Mouse (Mus musculus) adrenal gland, adult (tissue): Measurements from ENCODE around the gene Ddx39b.

Source experiments
- DNase-seq, 2 experiments: peaks; one replicate each; pipeline ENCODE4 v3.0.0; 2022 to 2023; ENCODE audit warnings: low spot score in 1 of 2; ENCODE audit not compliant: inconsistent age in 2 of 2

Ddx39b gene

DNA sequence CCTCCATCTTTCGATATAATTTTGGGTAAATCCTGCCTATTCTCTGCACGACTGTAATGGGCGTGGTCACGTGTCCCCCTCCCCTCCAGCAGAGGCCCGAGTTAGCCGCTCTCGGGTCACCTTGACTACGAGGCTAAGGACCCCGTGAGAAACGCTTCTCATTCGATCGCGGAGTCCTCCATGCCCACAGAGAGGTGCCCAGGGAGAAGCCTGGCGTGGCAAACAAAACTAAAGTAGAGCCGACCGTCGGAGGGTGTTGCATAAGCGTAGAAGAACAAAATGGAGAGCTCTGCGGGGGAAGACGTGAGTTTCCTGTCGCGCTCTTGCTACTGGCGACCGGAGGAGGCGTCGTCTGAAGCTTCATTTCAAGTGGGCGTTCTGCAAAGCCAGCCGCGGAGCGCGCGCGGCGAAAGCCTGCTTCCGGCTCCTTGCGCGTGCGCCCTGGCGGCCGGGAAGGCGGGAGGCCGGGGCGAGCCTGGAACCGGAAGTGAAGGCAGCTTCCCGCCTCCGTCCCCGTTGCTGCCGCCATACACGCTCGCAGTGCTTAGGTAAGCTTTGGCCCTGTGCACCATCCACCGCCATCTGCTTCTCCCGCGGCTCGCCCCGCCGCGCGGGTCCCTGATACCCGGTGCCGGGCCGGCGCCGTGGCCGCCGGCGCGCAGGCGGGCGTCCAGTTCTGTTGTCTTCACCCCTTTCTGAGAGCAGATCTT is at the start of gene Ddx39b:
Gene Ddx39b (plus strand): TSS at position 442 of the 710 bp plus-strand sequence.
- peak; percentile 98 to 99 for DNase-seq

DNA sequence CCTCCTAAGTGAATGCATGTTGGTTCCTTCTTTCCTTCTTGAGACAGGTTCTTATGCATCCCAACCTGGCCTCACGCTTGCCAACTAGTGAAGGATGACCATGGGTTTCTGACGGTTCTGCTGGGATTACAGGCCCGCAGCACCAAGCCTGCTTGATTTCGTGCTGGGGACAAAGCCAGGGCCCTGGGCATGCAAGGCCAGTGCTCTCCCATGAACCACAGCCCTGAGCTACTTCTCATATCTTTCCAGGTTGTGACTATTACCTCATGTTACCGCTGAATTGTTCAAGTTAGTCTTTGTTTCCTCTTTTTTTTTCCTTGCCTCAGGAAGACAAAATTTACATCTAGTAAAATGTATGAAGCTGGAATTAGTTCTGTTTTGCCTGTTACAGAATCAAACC is 48.6 kb upstream of the Ddx39b start:
- peak in 1 of 2 experiments; percentile 82 for DNase-seq

DNA sequence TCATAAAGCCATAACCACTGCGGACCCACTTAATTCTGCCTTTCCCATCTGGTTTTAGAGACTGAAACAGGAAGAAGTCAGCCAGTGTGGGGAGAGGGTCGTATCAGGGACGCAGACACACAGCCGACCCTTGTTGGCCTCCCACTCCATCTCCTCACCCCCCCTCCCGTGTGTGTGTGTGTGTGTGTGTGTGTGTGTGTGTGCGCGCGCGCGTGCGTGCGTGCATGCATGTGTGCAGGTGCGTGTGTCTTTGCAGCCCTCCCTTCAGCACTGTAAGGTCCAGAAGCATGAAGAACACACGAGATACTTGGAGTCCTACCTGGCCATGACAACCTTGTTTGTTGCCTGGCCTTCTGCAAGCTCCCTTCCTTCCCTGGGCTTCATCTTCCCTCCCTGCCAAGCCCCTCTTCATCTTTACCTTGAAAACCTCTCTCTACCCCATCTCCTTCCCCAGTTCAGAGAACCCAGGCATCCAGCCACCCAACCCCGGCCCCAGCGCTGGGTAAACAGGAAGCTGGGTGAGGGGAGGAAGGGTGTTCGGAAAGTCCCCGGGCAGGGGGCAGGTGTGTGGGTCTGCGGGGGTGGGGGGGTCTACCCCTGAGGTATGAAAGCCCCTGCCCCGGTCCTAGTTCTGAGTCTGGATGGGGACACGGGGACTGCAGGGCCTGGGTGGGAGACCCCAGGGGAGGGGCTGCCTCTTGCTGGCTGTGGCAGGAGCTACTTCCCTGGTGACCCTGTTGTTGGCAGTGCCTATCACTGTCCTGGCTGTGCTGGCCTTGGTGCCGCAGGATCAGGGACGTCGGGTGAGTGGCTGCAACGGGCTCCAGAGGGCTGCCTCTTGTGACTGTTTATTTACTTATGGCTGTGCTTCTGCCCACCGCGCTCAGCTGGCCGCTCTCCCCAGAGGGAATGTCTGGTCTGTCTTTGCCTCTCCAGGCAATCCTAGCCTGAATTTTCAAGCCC is 47.4 kb upstream of the Ddx39b start, which contains the start of gene Ltb:
Gene Ltb (plus strand): TSS at position 559 of the 963 bp plus-strand sequence.
- peak; percentile 59 to 85 for DNase-seq

DNA sequence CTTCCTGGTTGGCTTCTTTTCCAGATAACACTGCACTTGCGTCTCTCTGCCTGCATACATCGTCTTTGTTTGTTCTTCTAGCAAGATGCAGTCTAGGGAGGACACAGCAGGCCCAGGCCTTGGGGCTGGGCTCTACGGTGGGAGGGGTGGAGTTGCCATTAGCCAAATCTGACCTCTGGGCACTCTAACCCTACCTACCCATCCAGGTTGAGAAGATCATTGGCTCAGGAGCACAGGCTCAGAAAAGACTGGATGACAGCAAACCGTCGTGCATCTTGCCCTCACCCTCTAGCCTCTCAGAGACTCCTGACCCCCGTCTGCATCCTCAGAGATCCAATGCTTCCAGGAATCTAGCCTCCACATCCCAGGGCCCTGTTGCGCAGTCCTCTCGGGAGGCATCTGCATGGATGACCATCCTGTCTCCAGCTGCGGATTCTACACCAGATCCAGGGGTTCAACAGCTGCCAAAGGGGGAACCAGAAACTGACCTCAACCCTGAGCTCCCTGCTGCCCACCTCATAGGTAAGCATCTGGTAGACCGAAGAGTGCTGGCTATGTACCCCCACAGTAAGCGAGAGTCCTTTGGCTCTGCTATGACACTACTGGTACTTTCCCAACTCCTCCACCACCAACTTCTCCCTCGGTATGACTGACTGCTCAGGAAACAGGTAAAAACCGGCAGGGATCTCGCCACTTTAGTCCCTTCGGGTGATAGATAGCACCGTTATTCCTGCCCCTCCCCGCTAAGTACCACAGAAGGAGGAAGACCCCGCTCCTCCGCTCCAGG is 46.5 kb upstream of the Ddx39b start:
- DNase-seq: no peak

DNA sequence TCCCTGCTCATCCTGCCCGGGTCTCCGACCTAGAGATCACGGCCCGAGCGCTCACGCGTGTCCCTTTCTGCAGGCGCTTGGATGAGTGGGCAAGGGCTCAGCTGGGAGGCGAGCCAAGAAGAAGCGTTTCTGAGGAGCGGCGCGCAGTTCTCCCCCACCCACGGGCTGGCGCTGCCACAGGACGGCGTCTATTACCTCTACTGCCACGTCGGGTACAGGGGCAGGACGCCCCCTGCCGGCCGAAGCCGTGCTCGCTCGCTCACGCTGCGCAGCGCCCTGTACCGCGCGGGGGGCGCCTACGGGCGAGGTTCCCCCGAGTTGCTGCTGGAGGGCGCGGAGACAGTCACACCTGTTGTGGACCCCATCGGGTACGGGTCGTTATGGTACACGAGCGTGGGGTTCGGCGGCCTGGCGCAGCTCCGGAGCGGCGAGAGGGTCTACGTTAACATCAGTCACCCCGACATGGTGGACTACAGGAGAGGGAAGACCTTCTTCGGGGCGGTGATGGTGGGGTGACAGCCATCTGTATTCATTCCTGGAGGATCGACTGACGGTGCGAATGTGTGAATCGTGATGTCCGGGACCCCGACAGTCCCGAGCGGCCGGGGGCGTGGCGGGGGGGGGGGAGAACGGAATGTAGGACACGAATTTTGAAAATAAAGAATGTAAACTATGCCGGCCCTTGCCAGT is 45.8 kb upstream of the Ddx39b start:
- DNase-seq: peak; percentile 82 to 92

DNA sequence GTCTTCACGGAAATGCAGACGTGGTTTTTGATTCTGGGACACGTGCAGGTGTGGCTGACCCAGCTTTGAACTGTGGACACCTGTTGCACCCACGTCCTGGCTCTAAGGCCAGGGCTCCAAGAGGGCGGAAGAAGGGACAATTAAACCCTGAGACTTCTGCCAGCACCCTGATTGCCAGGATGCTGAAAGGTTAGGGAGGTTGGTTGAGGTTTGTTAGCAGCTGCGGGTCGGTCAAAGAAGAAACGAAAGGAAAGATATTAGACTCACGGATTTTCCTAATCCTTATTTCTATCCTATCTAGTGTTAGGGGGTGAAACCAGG is 45.3 kb upstream of the Ddx39b start:
- no peak for DNase-seq

DNA sequence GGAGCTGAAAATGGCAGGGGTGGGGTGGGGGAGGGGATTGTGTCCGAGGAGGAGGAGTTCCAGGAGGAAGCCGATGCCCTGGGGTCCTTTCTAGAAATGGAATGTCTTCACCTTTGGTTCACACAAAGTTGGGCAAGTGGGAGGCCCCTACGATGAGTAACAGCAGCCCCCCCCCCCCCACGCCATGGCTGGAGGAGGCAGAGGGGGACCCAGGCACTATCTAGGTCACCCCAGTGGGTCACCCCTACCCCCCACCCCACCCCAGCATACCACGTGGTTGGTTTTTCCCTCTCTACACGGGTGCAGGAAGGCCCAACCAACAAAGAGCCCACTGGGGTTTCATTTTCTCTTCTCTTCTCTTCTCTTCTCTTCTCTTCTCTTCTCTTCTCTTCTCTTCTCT is 44.4 kb upstream of the Ddx39b start:
- DNase-seq: no peak

DNA sequence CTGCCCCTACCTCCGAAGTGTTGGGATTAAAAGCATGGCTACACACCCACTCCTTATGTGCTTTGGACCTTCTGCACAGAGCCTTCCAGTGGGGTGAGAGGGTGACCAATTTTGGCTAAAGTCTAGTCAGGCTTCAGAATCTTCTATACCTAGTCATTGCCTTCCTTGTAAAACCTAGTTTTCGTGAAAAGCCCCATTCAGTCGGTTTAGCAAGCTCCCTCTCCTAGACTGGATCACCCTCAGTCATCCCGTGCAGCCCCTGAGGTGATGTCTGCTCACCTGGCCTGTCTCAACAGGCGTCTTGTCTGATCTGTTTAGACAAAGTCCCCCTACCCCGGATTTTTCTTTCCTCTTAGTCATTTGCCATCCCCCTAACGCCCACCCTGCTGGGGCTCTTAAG is 43.5 kb upstream of the Ddx39b start:
- DNase-seq: no peak

DNA sequence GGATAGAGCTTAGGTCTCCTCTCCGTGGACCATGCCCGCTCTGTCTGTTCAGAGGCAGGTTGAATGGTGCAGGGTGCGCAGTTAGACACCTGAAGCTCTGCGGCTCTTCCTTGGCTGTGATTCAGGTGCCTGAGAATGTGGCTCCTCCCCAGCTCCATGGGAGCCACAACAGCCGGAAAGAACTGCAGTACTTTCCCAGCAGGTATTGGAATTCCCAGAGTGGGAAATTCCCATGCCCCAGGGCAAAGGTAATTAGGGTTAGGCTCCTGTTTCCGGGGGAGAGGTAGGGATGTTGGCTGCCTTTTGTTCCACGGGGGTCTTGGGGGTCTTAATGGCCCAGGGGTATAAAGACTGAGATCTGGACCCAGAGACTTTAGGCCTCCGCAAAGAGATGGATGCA is 42.6 kb upstream of the Ddx39b start:
- DNase-seq: no peak

DNA sequence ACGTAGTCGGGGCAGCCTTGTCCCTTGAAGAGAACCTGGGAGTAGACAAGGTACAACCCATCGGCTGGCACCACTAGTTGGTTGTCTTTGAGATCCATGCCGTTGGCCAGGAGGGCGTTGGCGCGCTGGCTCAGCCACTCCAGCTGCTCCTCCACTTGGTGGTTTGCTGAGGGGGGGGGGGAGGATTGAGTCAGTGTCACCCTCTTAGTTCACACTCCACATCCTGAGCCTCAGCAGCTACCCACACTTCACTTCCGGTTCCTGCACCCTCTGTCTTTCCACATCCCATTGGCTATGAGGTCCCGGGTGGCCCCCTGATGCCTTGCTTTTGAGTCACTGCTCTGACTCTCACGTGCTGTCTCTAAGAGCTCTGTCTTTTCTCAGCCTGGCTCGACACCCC is 41.1 kb upstream of the Ddx39b start:
- DNase-seq: no peak

DNA sequence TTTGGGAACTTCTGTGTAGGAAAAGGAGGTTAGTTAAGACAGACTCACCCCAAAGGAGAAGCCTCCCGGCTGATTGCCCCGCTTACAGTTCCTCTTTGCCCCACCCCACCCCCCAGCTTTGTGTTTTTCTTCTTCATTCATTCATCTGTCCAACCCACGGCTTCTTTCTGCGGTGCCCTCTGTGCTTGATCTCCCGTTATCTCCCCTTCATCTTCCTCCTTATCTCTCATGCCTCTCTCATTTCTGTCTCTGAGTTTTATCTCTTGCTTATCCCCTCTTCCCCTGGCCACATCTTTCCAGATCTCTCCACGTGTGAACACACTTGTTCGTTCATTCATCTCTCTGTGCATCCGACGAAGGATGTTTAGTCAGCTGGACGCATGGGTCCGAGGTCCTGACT is 40.4 kb upstream of the Ddx39b start:
- no peak for DNase-seq

DNA sequence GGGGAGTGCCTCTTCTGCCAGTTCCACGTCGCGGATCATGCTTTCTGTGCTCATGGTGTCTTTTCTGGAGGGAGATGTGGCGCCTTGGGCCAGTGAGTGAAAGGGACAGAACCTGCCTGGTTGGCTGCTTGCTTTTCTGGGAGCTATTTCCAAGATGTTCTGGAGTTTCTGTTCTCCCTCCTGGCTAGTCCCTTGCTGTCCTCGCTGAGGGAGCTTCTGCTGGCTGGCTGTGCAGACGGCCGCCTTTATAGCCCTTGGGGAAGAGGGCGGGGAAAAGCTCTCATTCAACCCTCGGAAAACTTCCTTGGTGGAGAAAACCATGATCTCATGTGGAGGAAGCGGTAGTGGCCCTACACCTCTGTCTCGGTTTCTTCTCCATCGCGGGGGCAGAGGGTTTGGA is 39.8 kb upstream of the Ddx39b start, which contains the start of gene Tnf:
Gene Tnf (minus strand): TSS at position 221 of the 400 bp plus-strand sequence.
- peak; percentile 61 to 76 for DNase-seq

DNA sequence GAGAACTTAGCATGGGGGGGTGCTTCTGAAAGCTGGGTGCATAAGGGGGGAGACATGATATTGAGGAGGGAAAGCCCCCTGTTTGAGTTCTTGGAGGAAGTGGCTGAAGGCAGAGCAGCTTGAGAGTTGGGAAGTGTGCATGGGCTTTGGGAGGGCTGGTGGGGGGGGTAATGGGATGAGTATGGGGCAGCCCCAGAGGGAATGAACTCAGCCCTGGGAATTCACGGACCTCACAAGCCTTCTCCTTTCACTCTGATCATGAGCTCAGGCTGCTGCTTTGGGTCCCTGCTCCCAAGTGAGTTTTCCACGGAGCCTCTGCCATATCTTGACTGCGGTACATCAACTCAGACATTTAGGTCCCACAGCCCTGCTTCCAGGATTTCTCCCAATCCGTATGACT is 39.1 kb upstream of the Ddx39b start:
- no peak for DNase-seq

DNA sequence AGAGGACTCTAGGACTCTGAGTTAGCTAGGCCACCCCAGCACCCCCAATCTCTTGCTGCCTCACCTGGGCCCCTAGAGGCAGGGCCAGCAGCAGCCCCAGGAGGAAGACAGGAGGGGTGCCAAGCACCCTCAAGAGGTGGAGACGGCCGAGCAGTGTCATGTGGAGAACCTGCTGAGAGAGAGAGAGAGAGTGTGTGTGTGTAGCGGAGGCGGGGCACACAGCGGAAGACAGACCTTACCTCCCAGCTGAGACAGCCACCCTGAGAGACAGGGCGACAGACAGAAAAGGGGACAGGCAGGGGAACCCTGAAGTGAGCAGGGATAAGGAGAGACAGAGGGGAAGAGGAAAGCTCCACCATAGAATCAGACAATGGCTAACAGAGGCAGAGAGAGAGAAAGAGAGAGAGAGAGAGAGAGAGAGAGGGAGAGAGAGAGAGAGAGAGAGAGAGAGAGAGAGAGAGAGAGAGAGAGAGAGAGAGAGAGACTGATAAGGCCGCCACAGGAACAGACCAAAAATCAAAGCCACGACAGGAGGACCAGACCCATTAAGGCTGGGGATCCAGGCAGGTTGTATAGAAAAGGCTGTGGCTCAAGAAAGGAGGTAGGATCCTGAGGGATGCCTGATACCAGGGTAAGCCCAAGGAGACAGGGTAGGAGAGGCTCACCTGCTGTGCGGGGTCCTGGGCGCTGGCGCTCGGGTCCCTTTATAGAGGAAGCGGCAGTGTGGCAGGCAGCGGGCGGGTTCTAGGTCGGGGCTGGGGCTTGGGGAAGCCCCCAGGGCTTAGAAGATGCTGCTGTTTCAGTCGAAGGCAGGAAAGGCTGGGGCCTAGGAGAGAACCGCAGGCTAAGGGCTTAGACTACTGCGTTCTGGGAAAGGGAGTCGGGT is 36.8 kb upstream of the Ddx39b start, which contains the start of gene Lta:
Gene Lta (minus strand): TSS at position 858 of the 886 bp plus-strand sequence.
- DNase-seq: no peak

DNA sequence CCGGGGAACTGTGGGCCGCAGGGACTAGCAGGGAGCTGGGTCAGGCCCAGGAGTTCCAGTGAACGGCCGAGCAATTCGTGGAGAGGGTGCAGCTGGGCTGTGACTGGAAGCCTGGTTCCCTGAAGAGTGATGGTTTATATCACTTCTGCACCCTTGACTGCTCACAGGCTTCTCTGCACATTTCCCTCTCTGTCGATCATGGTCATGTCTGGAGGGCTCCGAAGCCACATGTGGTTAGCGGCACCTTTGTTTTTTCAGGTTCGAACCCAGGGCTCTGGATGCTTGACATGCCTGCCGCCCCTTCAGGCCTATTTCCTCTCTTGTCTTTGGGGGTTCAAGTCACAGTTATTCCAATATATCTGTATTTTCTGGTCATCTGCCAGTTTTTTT is 36.2 kb upstream of the Ddx39b start:
- DNase-seq: no peak

DNA sequence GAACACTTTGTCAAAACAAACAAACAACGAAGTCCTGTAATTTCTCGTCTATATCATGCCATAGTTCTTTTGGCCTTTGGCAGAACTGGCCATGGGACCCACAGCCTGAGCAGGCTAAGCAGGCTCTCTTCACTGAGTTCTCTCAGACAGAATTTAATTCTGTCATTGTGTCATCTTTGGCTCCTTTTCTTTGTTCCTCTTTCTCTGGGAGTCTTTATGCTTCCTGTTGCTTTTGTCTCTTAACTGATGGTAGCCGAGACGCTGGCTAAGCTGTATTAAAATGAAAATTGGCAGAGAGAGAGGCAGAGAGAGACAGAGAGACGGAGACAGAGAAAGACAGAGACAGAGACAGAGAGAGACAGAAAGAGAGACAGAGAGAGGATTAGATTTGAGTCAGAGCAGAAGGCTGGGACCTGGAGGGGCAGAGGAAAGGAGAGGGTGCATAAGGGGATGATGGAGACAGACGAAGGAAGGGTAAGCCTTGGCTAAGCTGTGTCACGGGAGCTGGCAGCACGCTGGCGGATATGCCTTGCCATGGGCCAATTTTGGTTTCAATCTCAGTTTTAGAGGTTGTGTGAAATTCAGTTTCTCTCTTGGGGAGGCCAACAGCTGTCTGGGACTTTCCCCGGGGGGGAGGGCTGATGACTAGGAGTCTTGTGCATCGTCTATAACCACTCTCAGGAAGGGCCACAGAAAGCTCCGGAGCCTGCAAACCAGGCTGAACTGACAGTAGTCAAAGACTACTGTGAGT is 31.6 kb upstream of the Ddx39b start:
- DNase-seq: no peak

DNA sequence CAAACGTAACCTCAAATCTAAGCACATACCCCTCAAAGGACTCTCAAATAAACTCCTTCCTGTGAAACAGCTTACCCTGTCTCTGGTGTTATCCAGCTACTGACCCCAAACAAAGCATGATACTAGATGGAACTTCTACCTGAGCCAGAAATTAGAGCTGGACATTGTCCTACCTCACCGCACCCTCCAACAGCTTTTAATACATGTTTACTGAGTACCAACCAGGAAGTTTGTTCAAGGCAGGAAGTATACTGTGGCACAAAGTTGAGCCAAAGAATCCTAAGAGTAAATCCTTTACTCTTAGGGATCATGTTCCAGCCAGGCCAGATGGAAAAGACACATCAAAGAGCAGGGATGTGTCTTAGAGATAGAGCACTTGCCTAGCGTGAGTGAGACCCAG is 31.0 kb upstream of the Ddx39b start:
- no peak for DNase-seq

DNA sequence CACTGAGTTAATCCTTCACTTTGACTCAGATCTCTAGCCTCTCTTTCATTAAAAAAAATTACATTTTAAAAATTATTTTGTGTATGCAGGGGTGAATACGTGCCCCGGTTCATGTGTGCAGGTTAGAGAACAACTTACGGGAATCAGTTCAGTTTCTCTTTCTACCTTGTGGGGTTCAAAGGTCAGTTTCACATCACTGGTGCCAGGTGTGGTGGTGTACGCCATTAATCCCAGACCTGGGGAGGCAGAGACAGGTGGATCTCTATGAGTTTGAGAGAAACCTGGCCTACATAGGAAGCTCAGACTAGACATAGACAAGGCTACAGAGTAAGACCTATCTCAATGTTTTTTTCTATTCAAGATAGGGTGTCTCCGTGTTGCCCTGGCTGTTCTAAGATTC is 28.5 kb upstream of the Ddx39b start:
- DNase-seq: no peak
